Mouse (Mus musculus): ENCODE measurements around the gene Tmem265. TPM values are rescaled to one million over a fixed set of nuclear protein-coding genes. Genes with fewer than 3 reads are reported as not detected.

Tmem265 gene
- polyA plus RNA-seq, 1 experiment, result not detected

DNA sequence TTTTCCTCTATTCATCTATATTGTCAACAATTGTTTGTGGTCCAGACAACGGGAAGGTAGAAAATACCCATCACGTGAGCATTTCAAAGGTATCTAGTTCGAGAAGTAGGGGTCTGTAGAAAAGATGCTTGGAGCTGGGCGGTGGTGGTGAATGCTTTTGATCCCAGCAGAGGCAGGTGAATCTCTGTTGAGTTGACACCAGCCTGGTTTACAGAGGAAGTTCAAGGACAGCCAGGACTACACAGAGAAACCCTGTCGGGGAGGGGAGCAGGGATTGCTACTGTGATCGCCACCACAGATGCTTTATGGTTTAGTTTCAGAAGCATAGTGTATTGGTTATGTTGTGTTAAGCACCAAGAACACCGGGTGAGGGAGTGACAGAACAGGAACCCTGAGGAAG is 12.9 kb downstream of the Tmem265 start:
- TF ChIP-seq POLR2A (IDR thresholded peaks at IDR 0.05; ENCODE audit: borderline replicate concordance, insufficient read depth, low read length) (no peak), CTCF (IDR thresholded peaks at IDR 0.05; ENCODE audit: borderline replicate concordance, insufficient read depth, low read depth, low read length) (no peak)
- Histone ChIP-seq H3K4me3 (replicated peaks; ENCODE audit: insufficient read depth, low read depth, low read length) (peak overlapping the region; percentile 73), H3K27ac (ENCODE audit: insufficient read depth, low read length) (peak overlapping the region; percentile 68; the same call in 1 of the 2 replicates), H3K4me1 (ENCODE audit: control insufficient read depth, insufficient read depth, low read length) (peaks cover 5% of the 10 kb centered on the region; the same call in 1 of the 2 replicates), H3K27me3 (ENCODE audit: control insufficient read depth, insufficient read depth, low read length) (no peaks in the 10 kb centered on the region)
- WGBS, result 10% methylated on average over 7 of the region's 7 CpGs
- peak in 1 of 2 experiments; percentile 19 for DNase-seq

DNA sequence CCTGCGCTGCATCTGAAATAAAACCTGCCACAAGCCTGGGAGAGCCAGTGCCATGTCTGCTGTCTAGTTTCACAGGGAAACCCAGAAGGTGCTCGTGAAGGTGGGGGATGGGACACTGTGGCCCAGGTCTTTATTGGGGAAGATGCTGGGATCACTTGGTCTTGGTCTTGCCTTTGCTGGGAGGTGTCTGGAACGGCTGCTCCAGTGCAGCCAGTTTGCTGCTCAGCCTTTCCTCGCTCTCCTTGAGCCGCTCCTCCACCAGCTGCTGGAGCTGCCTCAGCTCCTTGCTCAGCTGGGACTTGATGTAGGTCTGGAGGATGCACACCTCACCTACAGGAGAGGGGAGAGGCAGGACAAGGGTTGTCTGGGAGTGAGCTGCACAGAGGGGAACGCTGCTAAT is 22.1 kb downstream of the Tmem265 start:
- Histone ChIP-seq H3K4me3 (replicated peaks; ENCODE audit: insufficient read depth, low read depth, low read length) (no peak overlapping the region), H3K27ac (ENCODE audit: insufficient read depth, low read length) (no peak overlapping the region), H3K4me1 (ENCODE audit: control insufficient read depth, insufficient read depth, low read length) (no peaks in the 10 kb centered on the region), H3K27me3 (ENCODE audit: control insufficient read depth, insufficient read depth, low read length) (no peaks in the 10 kb centered on the region)
- no peak for DNase-seq
- no peak for TF ChIP-seq POLR2A (IDR thresholded peaks at IDR 0.05; ENCODE audit: borderline replicate concordance, insufficient read depth, low read length)
- no peak for TF ChIP-seq CTCF (IDR thresholded peaks at IDR 0.05; ENCODE audit: borderline replicate concordance, insufficient read depth, low read depth, low read length)
- 89% methylated on average over 6 of the region's 6 CpGs for WGBS

DNA sequence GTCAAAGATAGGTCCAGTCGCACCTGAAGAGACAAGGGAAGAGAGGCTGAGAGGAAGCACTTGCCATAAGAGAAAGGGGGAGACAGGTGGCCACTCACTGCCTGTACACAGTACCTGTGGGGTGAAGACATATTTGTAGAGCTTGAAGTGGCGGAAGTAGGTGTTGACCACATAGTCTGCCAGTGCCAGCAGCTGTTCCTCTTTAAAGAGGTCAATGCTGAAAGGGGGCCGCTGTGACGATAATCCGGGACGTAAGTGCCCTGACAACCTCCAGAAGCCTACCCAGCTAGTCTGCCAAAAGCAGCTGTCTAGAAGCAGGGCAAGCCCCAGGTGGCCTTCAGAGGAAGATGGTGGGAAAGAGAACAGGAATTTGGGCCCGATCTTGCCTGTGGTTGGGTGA is 23.8 kb downstream of the Tmem265 start:
- H3K4me1 ChIP-seq (ENCODE audit: control insufficient read depth, insufficient read depth, low read length), result peaks cover 7% of the 10 kb centered on the region
- 71% methylated on average over 7 of the region's 7 CpGs for WGBS
- H3K27ac ChIP-seq (ENCODE audit: insufficient read depth, low read length), result no peak overlapping the region
- DNase-seq, result no peak
- H3K27me3 ChIP-seq (ENCODE audit: control insufficient read depth, insufficient read depth, low read length), result no peaks in the 10 kb centered on the region
- no peak for TF ChIP-seq POLR2A (IDR thresholded peaks at IDR 0.05; ENCODE audit: borderline replicate concordance, insufficient read depth, low read length)
- TF ChIP-seq CTCF (IDR thresholded peaks at IDR 0.05; ENCODE audit: borderline replicate concordance, insufficient read depth, low read depth, low read length), result no peak
- no peak overlapping the region for H3K4me3 ChIP-seq (replicated peaks; ENCODE audit: insufficient read depth, low read depth, low read length)

DNA sequence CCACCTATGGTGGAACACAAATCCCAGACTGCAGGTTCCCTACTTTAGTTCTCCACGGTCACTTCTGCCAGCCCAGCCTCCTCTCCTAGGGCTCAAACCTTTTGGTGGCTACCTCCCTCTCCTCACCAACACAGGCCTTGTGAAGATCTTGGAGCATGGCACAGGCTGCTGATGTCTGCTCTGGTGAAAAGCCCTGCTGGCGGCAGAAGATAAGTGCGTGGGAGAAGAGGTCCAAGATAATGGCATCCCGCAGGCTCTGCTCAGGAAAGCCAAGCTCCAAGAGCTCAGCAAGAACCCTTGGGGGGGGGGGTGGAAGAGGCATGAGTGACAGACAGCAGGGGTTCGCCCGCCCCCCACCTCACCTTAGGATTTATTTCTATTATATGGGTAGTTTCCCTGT is 25.0 kb downstream of the Tmem265 start:
- peaks cover 7% of the 10 kb centered on the region for H3K4me1 ChIP-seq (ENCODE audit: control insufficient read depth, insufficient read depth, low read length)
- TF ChIP-seq CTCF (IDR thresholded peaks at IDR 0.05; ENCODE audit: borderline replicate concordance, insufficient read depth, low read depth, low read length), result no peak
- TF ChIP-seq POLR2A (IDR thresholded peaks at IDR 0.05; ENCODE audit: borderline replicate concordance, insufficient read depth, low read length), result no peak
- H3K27ac ChIP-seq (ENCODE audit: insufficient read depth, low read length), result no peak overlapping the region
- no peaks in the 10 kb centered on the region for H3K27me3 ChIP-seq (ENCODE audit: control insufficient read depth, insufficient read depth, low read length)
- WGBS, result 78% methylated on average over 6 of the region's 6 CpGs
- no peak for DNase-seq
- H3K4me3 ChIP-seq (replicated peaks; ENCODE audit: insufficient read depth, low read depth, low read length), result no peak overlapping the region

GRCm38 (mm10) chr7:127587196-127587595 is 26.0 kb downstream of the Tmem265 start:
- H3K4me1 ChIP-seq (ENCODE audit: control insufficient read depth, insufficient read depth, low read length), result peaks cover 7% of the 10 kb centered on the region
- WGBS, result 64% methylated on average over 5 of the region's 5 CpGs
- no peak for DNase-seq
- TF ChIP-seq CTCF (IDR thresholded peaks at IDR 0.05; ENCODE audit: borderline replicate concordance, insufficient read depth, low read depth, low read length) (no peak), POLR2A (IDR thresholded peaks at IDR 0.05; ENCODE audit: borderline replicate concordance, insufficient read depth, low read length) (no peak)
- no peaks in the 10 kb centered on the region for H3K27me3 ChIP-seq (ENCODE audit: control insufficient read depth, insufficient read depth, low read length)
- H3K27ac ChIP-seq (ENCODE audit: insufficient read depth, low read length), result no peak overlapping the region
- no peak overlapping the region for H3K4me3 ChIP-seq (replicated peaks; ENCODE audit: insufficient read depth, low read depth, low read length)

DNA sequence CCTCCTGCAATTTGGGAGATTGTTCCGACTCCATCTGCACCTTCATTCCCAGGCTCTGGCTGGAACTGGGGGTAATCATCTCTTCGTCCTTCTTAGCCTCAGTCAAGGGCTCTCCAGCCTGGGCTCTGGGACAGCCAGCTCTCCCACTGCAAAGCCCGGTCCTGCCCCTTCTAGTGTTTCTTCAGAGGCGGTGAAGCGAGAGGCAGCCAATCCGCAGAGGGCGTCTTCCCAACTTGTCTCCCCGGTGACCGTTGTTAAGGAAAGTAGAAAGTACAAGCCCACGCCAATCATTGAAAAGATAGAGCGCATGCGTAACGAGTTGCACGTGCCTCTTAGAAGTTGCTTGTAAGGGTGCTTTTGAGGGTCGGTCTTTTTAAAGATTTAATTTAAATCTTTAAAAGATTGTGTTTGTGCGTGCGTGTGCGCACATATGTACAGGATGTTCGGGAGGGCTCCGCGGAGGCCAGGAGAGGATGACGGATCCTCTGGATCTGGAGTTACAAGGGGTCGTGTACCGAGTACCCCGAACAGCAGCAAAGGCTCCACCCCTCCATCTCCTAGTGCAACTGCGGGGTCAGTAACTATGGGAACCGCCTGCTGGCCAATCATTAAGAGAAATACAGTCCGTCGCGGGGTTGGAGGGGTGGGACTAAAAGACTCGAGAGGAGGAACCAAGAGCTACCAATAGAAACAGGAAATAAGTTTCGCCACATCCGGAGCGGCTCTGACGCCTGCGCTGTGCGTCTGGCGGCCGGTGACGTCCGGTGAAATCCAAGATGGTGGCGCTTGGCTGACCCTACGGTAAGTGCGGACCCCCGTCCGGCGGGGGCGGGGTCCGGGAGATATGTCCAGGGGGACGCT is 27.1 kb downstream of the Tmem265 start, which contains the start of the genes Ccdc189 and Rnf40:
Ccdc189 (minus strand) TSS at position 585 of the 861 bp plus-strand sequence.
Rnf40 (plus strand) TSS at position 757 of the 861 bp plus-strand sequence.
- DNase-seq, result peak; percentile 89 to 93
- under 1% methylated on average over 50 of the region's 50 CpGs for WGBS
- Histone ChIP-seq H3K27ac (ENCODE audit: insufficient read depth, low read length) (peak within 1 kb of the TSS; percentile 25), H3K4me3 (replicated peaks; ENCODE audit: insufficient read depth, low read depth, low read length) (peak within 1 kb of the TSS; percentile 86), H3K27me3 (ENCODE audit: control insufficient read depth, insufficient read depth, low read length) (no peaks in the 10 kb centered on the region), H3K4me1 (ENCODE audit: control insufficient read depth, insufficient read depth, low read length) (peaks cover 7% of the 10 kb centered on the region)
- no peak for TF ChIP-seq CTCF (IDR thresholded peaks at IDR 0.05; ENCODE audit: borderline replicate concordance, insufficient read depth, low read depth, low read length)
- TF ChIP-seq POLR2A (IDR thresholded peaks at IDR 0.05; ENCODE audit: borderline replicate concordance, insufficient read depth, low read length), result peak; percentile 63; the same call in 1 of the 2 replicates

GRCm38 (mm10) chr7:127588901-127589300 is 27.7 kb downstream of the Tmem265 start:
- 4% methylated on average over 29 of the region's 29 CpGs for WGBS
- no peak overlapping the region for H3K27ac ChIP-seq (ENCODE audit: insufficient read depth, low read length)
- no peak for TF ChIP-seq POLR2A (IDR thresholded peaks at IDR 0.05; ENCODE audit: borderline replicate concordance, insufficient read depth, low read length)
- no peak for TF ChIP-seq CTCF (IDR thresholded peaks at IDR 0.05; ENCODE audit: borderline replicate concordance, insufficient read depth, low read depth, low read length)

GRCm38 (mm10) chr7:127589637-127590036 is 28.4 kb downstream of the Tmem265 start:
- H3K4me3 ChIP-seq (replicated peaks; ENCODE audit: insufficient read depth, low read depth, low read length), result peak overlapping the region; percentile 86
- H3K4me1 ChIP-seq (ENCODE audit: control insufficient read depth, insufficient read depth, low read length), result peaks cover 7% of the 10 kb centered on the region
- DNase-seq, result no peak
- no peaks in the 10 kb centered on the region for H3K27me3 ChIP-seq (ENCODE audit: control insufficient read depth, insufficient read depth, low read length)
- no peak for TF ChIP-seq CTCF (IDR thresholded peaks at IDR 0.05; ENCODE audit: borderline replicate concordance, insufficient read depth, low read depth, low read length)
- TF ChIP-seq POLR2A (IDR thresholded peaks at IDR 0.05; ENCODE audit: borderline replicate concordance, insufficient read depth, low read length), result no peak
- H3K27ac ChIP-seq (ENCODE audit: insufficient read depth, low read length), result no peak overlapping the region
- WGBS, result 84% methylated on average over 9 of the region's 9 CpGs

More at GRCm38 (mm10) chr7:127588901-127589300, 27.7 kb downstream of the Tmem265 start:
- DNase-seq, result no peak
- H3K4me1 ChIP-seq (ENCODE audit: control insufficient read depth, insufficient read depth, low read length), result peaks cover 7% of the 10 kb centered on the region
- no peaks in the 10 kb centered on the region for H3K27me3 ChIP-seq (ENCODE audit: control insufficient read depth, insufficient read depth, low read length)
- peak overlapping the region; percentile 86 for H3K4me3 ChIP-seq (replicated peaks; ENCODE audit: insufficient read depth, low read depth, low read length)

Data from cerebellum, adult 2 months (tissue).